Mouse (Mus musculus): ENCODE results near the gene Foxn1. TPM values are rescaled to one million over a fixed set of nuclear protein-coding genes. Genes with fewer than 3 reads are reported as not detected.

Foxn1 gene
- polyA plus RNA-seq, 1 experiment from 2014 or later, result not detected

DNA sequence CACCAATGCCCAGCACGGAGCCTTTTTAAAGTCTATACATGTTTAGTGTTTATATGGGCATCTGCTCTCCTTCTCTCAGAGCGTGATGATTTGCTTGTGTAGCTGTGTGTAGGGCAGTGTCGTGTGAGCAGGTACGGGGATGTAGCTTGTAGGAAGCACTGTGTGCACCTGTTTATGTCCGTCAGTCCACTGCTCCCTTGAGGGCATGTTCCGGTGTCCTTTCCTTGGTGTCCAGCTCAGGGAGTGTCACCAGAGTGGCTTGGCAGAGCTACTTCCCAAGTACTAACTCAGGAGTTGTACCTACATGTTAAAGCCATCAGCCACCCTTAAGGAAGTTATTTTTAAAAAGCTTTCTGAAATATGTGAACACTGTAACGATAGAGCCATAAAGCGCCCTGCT lies 49.3 kb downstream of the Foxn1 start:
- Histone ChIP-seq H3K9me3 (ENCODE audit: control insufficient read depth, low read length) (no peaks in the 10 kb centered on the region), H3K4me1 (ENCODE audit: control insufficient read depth in 2 of 2, insufficient read depth in 2 of 2, low read length in 2 of 2) (no peaks in the 10 kb centered on the region), H3K9ac (ENCODE audit: low read length) (no peak overlapping the region), H3K36me3 (ENCODE audit: control insufficient read depth, insufficient read depth, low read length) (peaks cover 64% of the 10 kb centered on the region), H3K4me3 (ENCODE audit: control insufficient read depth in 1 of 2, insufficient read depth in 1 of 2, low read depth in 1 of 2, low read length in 2 of 2) (no peak overlapping the region), H3K4me2 (ENCODE audit: low read length) (no peak overlapping the region), H3K27me3 (ENCODE audit: control insufficient read depth, insufficient read depth, low read length) (no peaks in the 10 kb centered on the region), H3K27ac (replicated peaks in 1 of 2; ENCODE audit: control insufficient read depth in 1 of 2, insufficient read depth in 1 of 2, low read depth in 2 of 2, low read length in 2 of 2) (no peak overlapping the region)
- 91% methylated on average over 8 of the region's 8 CpGs for WGBS
- no peak for ATAC-seq (ENCODE audit: insufficient number of reproducible peaks, insufficient read depth, low FRiP score, low read depth)

DNA sequence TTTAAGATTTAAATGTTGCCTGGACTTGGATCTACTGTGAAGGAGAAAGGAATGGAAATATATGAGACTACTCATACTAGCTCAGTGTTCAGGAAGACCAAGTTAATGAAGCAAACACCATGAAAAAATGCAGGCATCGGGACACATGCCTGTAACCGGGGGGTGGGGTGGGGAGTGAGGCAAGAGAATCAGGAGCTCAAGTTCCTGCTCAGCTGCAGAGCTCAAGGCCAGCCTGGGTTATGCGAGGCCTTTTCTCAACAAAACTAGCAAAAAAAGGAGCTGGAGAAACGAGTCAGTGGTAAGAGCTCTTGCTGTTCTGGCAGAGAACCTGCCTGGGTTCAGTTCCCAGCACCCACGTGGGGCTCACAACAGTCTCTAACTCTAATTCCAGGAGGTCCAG lies 52.4 kb downstream of the Foxn1 start:
- Histone ChIP-seq H3K4me2 (ENCODE audit: low read length) (no peak overlapping the region), H3K27ac (replicated peaks in 1 of 2; ENCODE audit: control insufficient read depth in 1 of 2, insufficient read depth in 1 of 2, low read depth in 2 of 2, low read length in 2 of 2) (no peak overlapping the region), H3K4me3 (ENCODE audit: control insufficient read depth in 1 of 2, insufficient read depth in 1 of 2, low read depth in 1 of 2, low read length in 2 of 2) (no peak overlapping the region), H3K9ac (ENCODE audit: low read length) (no peak overlapping the region), H3K36me3 (ENCODE audit: control insufficient read depth, insufficient read depth, low read length) (peaks cover 51% of the 10 kb centered on the region), H3K27me3 (ENCODE audit: control insufficient read depth, insufficient read depth, low read length) (no peaks in the 10 kb centered on the region), H3K4me1 (ENCODE audit: control insufficient read depth in 2 of 2, insufficient read depth in 2 of 2, low read length in 2 of 2) (peaks cover 0 to 5% of the 10 kb centered on the region in 2 experiments; a peak in 1 of 4 replicates), H3K9me3 (ENCODE audit: control insufficient read depth, low read length) (no peaks in the 10 kb centered on the region)
- no peak for ATAC-seq (ENCODE audit: insufficient number of reproducible peaks, insufficient read depth, low FRiP score, low read depth)
- 95% methylated on average over 5 of the region's 5 CpGs for WGBS

DNA sequence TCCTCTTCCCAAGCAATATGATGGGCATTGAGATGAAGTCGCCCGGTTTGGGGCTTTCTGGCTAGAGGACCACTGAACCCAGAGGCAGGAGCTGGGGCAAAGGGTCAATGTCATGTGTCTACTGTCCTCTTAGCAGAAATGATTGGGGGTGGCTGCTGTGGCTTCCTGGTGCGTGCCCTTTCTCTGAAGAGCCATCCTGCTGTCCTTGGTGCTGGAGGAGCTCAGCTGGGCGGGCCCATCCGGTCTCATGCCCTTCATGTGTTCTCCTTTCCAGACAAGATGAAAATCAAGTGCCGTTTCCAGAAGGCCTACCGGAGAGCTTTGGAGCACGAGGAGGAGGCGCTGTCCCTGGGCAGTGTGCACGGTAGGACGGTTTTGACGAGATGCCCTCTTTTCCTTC lies 53.7 kb downstream of the Foxn1 start:
- H3K9me3 ChIP-seq (ENCODE audit: control insufficient read depth, low read length), result no peaks in the 10 kb centered on the region
- H3K4me2 ChIP-seq (ENCODE audit: low read length), result no peak overlapping the region
- H3K27me3 ChIP-seq (ENCODE audit: control insufficient read depth, insufficient read depth, low read length), result no peaks in the 10 kb centered on the region
- WGBS, result 93% methylated on average over 12 of the region's 12 CpGs
- peaks cover 0 to 6% of the 10 kb centered on the region in 2 experiments; a peak in 1 of 4 replicates for H3K4me1 ChIP-seq (ENCODE audit: control insufficient read depth in 2 of 2, insufficient read depth in 2 of 2, low read length in 2 of 2)
- peaks cover 43% of the 10 kb centered on the region for H3K36me3 ChIP-seq (ENCODE audit: control insufficient read depth, insufficient read depth, low read length)
- no peak for ATAC-seq (ENCODE audit: insufficient number of reproducible peaks, insufficient read depth, low FRiP score, low read depth)
- H3K27ac ChIP-seq (replicated peaks in 1 of 2; ENCODE audit: control insufficient read depth in 1 of 2, insufficient read depth in 1 of 2, low read depth in 2 of 2, low read length in 2 of 2), result no peak overlapping the region
- H3K4me3 ChIP-seq (ENCODE audit: control insufficient read depth in 1 of 2, insufficient read depth in 1 of 2, low read depth in 1 of 2, low read length in 2 of 2), result no peak overlapping the region
- no peak overlapping the region for H3K9ac ChIP-seq (ENCODE audit: low read length)

DNA sequence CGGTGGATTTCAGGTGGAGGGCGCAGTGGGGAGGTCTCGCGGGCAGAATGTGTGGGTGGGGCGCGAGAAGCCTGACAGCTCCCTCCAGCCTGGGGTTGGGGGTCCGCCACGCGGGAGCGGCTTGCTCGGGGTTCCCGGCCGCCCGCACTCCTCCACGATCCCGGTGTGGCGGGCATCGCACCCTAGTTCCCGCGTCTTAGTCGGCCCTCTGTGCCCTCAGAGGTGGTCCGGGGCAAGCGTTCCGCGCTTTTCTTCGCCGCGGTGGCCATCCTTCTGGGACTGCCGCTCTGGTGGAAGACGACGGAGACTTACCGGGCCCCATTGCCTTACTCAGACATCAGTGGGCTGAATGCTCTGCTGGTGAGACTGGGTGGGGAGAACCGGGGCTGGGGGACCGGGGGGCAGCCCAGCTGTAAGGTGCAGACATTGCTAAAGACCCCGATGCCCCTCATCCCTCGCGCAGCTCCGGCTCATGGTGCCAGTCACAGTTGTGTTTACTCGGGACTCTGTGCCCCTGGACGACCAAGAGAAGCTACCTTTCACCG lies 57.8 kb downstream of the Foxn1 start:
- H3K27me3 ChIP-seq (ENCODE audit: control insufficient read depth, insufficient read depth, low read length), result no peaks in the 10 kb centered on the region
- peaks cover 4 to 6% of the 10 kb centered on the region in 2 experiments; a peak in 3 of 4 replicates for H3K4me1 ChIP-seq (ENCODE audit: control insufficient read depth in 2 of 2, insufficient read depth in 2 of 2, low read length in 2 of 2)
- H3K36me3 ChIP-seq (ENCODE audit: control insufficient read depth, insufficient read depth, low read length), result peaks cover 9% of the 10 kb centered on the region
- under 1% methylated on average over 41 of the region's 41 CpGs for WGBS
- no peaks in the 10 kb centered on the region for H3K9me3 ChIP-seq (ENCODE audit: control insufficient read depth, low read length)
- peak overlapping the region; percentile 97 for H3K4me2 ChIP-seq (ENCODE audit: low read length)
- peak overlapping the region; percentile 88 to 94 for H3K4me3 ChIP-seq (ENCODE audit: control insufficient read depth in 1 of 2, insufficient read depth in 1 of 2, low read depth in 1 of 2, low read length in 2 of 2)
- peak; percentile 23; the same call in 1 of the 2 replicates for ATAC-seq (ENCODE audit: insufficient number of reproducible peaks, insufficient read depth, low FRiP score, low read depth)
- peak overlapping the region; percentile 92 for H3K9ac ChIP-seq (ENCODE audit: low read length)
- no peak overlapping the region for H3K27ac ChIP-seq (replicated peaks in 1 of 2; ENCODE audit: control insufficient read depth in 1 of 2, insufficient read depth in 1 of 2, low read depth in 2 of 2, low read length in 2 of 2)

DNA sequence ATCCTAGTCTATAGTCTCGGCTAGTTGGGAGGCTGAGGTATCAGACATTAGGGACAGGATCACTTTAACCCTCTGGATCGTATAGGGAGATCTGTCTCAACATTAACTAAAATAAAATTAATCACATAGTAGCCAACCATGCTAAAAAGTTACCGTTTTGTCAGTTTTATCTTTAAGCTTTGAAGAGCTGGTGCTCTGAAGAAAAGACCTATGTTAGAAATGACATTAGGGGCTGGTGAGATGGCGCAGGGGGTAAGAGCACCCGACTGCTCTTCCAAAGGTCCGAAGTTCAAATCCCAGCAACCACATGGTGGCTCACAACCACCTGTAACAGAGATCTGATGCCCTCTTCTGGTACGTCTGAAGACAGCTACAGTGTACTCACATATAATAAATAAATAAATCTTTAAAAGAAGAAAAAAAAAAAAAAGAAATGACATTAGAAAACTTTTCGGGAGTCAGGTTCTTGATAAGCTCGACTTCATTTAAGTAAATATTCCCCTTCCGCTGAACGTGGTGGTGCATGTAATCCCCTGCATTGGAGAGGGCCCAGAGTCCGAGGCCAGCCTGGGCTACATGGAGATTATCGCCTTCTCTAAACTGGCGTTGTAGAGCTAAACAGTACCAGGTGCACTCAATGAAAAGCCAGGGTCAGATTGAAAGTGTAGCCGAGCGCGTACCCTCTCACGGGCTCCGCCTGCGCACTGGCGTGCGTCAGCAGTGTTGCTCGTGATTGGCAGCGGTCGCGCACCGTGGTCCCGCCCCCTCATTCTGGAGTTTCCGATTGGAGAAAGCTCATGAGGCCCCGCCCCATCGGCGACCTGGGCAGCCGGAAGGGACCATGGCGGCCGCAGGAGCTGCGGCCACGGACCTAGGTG lies 58.5 kb downstream of the Foxn1 start, which contains the start of gene Pigs:
Pigs (plus strand) TSS at position 782 of the 878 bp plus-strand sequence.
- H3K27ac ChIP-seq (replicated peaks in 1 of 2; ENCODE audit: control insufficient read depth in 1 of 2, insufficient read depth in 1 of 2, low read depth in 2 of 2, low read length in 2 of 2), result peak within 1 kb of the TSS in 1 of 2 experiments; percentile 34; a peak in 1 of 4 replicates
- H3K9ac ChIP-seq (ENCODE audit: low read length), result peak within 1 kb of the TSS; percentile 92
- 9% methylated on average over 37 of the region's 37 CpGs for WGBS
- peak within 1 kb of the TSS; percentile 97 for H3K4me2 ChIP-seq (ENCODE audit: low read length)
- ATAC-seq (ENCODE audit: insufficient number of reproducible peaks, insufficient read depth, low FRiP score, low read depth), result peak; percentile 95
- no peaks in the 10 kb centered on the region for H3K27me3 ChIP-seq (ENCODE audit: control insufficient read depth, insufficient read depth, low read length)
- H3K4me3 ChIP-seq (ENCODE audit: control insufficient read depth in 1 of 2, insufficient read depth in 1 of 2, low read depth in 1 of 2, low read length in 2 of 2), result peak within 1 kb of the TSS; percentile 88 to 94
- H3K9me3 ChIP-seq (ENCODE audit: control insufficient read depth, low read length), result no peaks in the 10 kb centered on the region
- H3K4me1 ChIP-seq (ENCODE audit: control insufficient read depth in 2 of 2, insufficient read depth in 2 of 2, low read length in 2 of 2), result peaks cover 6 to 13% of the 10 kb centered on the region in 2 experiments; a peak in 3 of 4 replicates
- peaks cover 2% of the 10 kb centered on the region for H3K36me3 ChIP-seq (ENCODE audit: control insufficient read depth, insufficient read depth, low read length)

DNA sequence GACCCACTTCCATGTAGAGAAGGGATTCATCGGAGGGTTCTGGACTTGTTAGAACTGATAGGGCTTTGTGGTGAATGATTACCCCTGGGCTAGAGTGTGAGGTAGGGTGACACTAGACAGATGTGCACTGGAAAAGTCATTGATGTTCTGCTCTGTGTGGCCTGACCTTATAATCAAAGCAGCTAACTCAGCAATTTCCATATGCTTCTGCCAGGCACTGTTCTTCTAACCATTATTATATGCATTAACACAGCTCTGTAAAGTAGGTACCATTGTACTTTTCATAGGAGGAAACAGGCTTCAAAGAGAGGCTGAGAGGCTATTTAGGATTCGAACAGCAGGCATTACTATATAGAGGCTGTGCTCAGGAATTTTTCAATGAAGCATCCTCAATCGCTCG lies 59.1 kb downstream of the Foxn1 start:
- Histone ChIP-seq H3K27ac (replicated peaks in 1 of 2; ENCODE audit: control insufficient read depth in 1 of 2, insufficient read depth in 1 of 2, low read depth in 2 of 2, low read length in 2 of 2) (no peak overlapping the region), H3K36me3 (ENCODE audit: control insufficient read depth, insufficient read depth, low read length) (no peaks in the 10 kb centered on the region; the same call in 1 of the 2 replicates), H3K27me3 (ENCODE audit: control insufficient read depth, insufficient read depth, low read length) (no peaks in the 10 kb centered on the region), H3K9ac (ENCODE audit: low read length) (no peak overlapping the region), H3K4me3 (ENCODE audit: control insufficient read depth in 1 of 2, insufficient read depth in 1 of 2, low read depth in 1 of 2, low read length in 2 of 2) (no peak overlapping the region), H3K4me2 (ENCODE audit: low read length) (no peak overlapping the region), H3K4me1 (ENCODE audit: control insufficient read depth in 2 of 2, insufficient read depth in 2 of 2, low read length in 2 of 2) (peaks cover 8 to 18% of the 10 kb centered on the region in 2 experiments; a peak in 3 of 4 replicates), H3K9me3 (ENCODE audit: control insufficient read depth, low read length) (no peaks in the 10 kb centered on the region)
- no peak for ATAC-seq (ENCODE audit: insufficient number of reproducible peaks, insufficient read depth, low FRiP score, low read depth)
- 85% methylated on average over 4 of the region's 4 CpGs for WGBS

DNA sequence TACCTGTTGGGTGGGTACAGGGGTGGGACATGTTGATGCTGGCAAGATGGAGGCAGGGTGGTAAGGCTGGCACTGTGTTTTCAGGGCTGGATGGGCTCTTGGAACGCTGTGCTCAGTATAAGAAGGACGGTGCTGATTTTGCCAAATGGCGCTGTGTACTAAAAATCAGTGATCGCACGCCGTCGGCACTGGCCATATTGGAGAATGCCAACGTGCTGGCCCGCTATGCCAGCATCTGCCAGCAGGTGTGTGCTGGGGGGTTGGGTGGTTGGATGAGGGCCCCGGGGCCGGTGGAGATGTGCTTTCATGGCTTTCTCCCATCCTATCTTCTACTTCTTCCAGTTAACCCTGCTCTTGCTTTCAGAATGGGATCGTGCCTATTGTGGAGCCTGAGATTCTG lies 61.4 kb downstream of the Foxn1 start:
- Histone ChIP-seq H3K36me3 (ENCODE audit: control insufficient read depth, insufficient read depth, low read length) (peaks cover 22% of the 10 kb centered on the region), H3K27me3 (ENCODE audit: control insufficient read depth, insufficient read depth, low read length) (no peaks in the 10 kb centered on the region), H3K4me3 (ENCODE audit: control insufficient read depth in 1 of 2, insufficient read depth in 1 of 2, low read depth in 1 of 2, low read length in 2 of 2) (no peak overlapping the region), H3K4me2 (ENCODE audit: low read length) (no peak overlapping the region), H3K27ac (replicated peaks in 1 of 2; ENCODE audit: control insufficient read depth in 1 of 2, insufficient read depth in 1 of 2, low read depth in 2 of 2, low read length in 2 of 2) (no peak overlapping the region), H3K9ac (ENCODE audit: low read length) (no peak overlapping the region), H3K9me3 (ENCODE audit: control insufficient read depth, low read length) (no peaks in the 10 kb centered on the region), H3K4me1 (ENCODE audit: control insufficient read depth in 2 of 2, insufficient read depth in 2 of 2, low read length in 2 of 2) (peaks cover 8 to 18% of the 10 kb centered on the region in 2 experiments; a peak in 3 of 4 replicates)
- no peak for ATAC-seq (ENCODE audit: insufficient number of reproducible peaks, insufficient read depth, low FRiP score, low read depth)
- 95% methylated on average over 12 of the region's 12 CpGs for WGBS
